Mouse (Mus musculus) right cerebral cortex, postnatal 36 days (tissue): ENCODE measurements around the gene Tmem144.
A peak's percentile ranks its signal among the peaks of the same experiment; 100 is the strongest.

Source experiments
- DNase-seq, 2 experiments: peaks; one replicate each; pipeline ENCODE4 v3.0.0; 2022; ENCODE audit warnings: low spot score in 2 of 2, mixed read lengths in 1 of 2

Tmem144 gene

GRCm38 (mm10) chr3:79852654-79853166, at the start of gene Tmem144:
Tmem144 (minus strand) TSS chr3:79852773.
- DNase-seq = no peak

DNA sequence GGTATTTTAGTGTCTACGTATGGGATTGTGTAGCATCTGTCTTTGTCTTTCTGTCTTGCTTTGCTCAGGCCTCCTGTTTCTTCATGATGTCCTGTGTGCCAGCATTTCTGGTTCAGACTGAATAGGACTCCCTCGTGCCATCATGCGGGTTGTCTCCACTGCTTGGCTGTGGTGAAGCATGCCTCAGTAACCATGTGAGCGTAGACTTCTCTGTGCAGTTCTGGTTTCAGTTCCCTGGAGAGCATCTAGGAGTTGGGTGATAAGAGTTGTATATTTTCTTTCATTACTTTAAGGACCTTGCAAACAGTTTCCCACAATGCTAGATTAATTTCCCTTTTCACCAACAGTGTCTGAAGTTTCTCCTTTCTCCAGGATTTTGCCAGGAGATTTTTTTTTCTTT, 49.2 kb upstream of the Tmem144 start:
- DNase-seq = no peak

DNA sequence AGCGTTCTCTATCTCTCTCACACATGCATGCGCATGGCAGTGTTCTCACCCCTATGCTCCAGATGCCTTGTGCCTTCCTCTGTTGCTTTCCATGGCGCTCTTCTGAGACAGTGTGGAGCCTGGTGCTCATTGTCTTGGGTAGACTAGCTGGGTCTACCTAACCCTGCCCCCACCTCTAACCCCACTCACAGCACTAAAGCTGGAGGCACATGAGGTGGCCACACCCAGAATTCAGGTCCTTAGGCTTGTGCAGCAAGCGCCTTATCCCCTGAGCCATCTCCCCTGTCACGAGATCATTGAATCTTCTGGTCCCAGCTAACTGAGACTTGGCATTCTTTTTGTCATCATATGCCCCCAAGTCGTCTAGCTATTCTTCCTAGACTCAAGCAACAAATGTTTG, 48.7 kb upstream of the Tmem144 start:
- no peak for DNase-seq

- no peak for DNase-seq
These were observed 47.9 kb upstream of the Tmem144 start for GRCm38 (mm10) chr3:79900502-79900901.

- DNase-seq = no peak
These were observed 47.3 kb upstream of the Tmem144 start for GRCm38 (mm10) chr3:79899906-79900305.

GRCm38 (mm10) chr3:79898514-79898913, 45.9 kb upstream of the Tmem144 start:
- DNase-seq = no peak

GRCm38 (mm10) chr3:79897534-79898370, 45.2 kb upstream of the Tmem144 start:
- no peak for DNase-seq

DNA sequence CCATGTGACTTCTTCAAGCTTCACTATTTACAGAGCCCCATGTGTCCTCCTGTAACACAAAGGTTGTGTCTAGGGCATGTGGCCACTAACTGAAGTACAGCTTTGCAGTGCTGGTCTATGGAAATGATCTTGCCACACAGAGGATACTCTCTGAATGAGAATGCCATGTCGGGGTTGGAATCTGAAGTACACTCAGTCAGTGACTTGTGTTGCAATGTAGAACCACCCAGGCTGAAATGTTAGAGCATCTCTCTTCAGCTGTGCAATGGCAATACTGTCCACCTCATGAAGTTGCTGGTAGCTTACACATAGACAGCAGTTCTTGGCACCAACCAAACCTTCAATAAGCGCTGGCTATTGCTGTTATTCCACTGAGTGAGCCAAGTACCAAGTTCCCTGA, 35.4 kb upstream of the Tmem144 start:
- DNase-seq = no peak

GRCm38 (mm10) chr3:79887161-79887855, 34.7 kb upstream of the Tmem144 start:
- DNase-seq = no peak

- DNase-seq = no peak
These were observed 34.0 kb upstream of the Tmem144 start for GRCm38 (mm10) chr3:79886357-79887091.

- DNase-seq = no peak
These were observed 33.2 kb upstream of the Tmem144 start for GRCm38 (mm10) chr3:79885686-79886356.

DNA sequence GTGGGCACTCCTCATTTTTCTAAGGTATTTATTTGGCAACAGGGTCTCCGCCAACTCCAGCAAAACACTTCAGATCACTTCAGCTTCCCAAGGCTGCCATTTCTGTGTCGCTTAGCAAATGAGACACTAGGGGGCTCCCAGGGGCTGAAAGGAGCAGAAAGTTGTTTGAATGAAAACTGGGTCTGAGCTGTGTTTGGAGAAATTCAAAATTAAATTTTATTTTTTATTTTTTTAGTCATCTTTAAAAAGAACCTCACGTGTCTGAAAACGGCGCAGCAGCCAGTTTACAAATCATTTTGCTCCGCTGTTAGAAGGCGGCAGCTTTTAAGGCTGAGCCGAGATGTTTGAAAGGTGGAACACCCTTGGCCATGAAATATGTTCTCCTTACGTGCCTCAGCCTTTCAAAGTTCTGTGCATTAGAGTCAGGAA, 32.2 kb upstream of the Tmem144 start:
- DNase-seq = peak in 1 of 2 experiments; percentile 40

- DNase-seq = no peak
These were observed 31.7 kb upstream of the Tmem144 start, which contains the start of gene Fam198b for GRCm38 (mm10) chr3:79884305-79884704. Fam198b (plus strand) TSS chr3:79884533.

- peak in 1 of 2 experiments; percentile 49 for DNase-seq
These were observed 30.5 kb upstream of the Tmem144 start for GRCm38 (mm10) chr3:79883092-79883491.

GRCm38 (mm10) chr3:79881645-79882044, 29.1 kb upstream of the Tmem144 start:
- DNase-seq = no peak

GRCm38 (mm10) chr3:79879246-79879645, 26.7 kb upstream of the Tmem144 start:
- no peak for DNase-seq

GRCm38 (mm10) chr3:79878350-79878749, 25.8 kb upstream of the Tmem144 start:
- no peak for DNase-seq

DNA sequence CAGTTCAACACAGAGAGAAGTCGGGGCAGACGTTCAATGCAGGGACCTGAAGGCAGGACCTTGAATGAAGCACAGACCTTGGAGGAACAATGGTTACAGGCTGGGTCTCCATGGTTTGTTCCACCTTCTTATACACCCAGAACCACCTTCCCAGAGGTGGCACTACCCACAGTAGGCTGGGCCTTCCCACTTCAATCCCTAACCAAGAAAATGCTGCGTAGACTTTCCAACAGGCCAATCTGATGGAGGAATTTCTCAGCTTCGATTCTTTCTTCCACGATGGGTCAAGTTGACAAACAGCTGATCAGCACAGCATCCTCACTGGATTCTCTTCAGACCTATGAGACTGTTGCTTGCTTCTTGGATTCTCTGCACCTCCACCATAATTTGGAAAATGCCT, 22.9 kb upstream of the Tmem144 start:
- DNase-seq = no peak

- no peak for DNase-seq
These were observed 14.6 kb upstream of the Tmem144 start for GRCm38 (mm10) chr3:79867121-79867709.

DNA sequence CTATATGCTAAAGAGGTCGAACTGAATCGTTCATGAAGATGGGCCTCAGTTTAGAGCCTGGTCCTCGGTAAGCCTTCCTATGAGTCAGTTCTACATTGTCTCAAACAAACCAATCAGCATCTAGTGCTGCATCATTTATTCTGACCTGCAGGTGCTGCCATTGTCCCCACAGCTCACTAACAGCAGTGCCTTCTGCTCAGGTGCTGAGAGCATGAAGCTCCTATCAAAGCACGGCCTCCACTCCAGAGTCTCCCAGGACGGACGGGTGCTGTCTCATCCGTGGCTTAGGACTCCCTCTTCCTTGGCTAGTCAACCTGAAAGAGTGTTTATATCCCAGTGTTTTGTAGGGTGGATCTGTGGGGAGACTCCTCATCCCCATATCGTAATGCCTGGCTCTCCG, 14.0 kb upstream of the Tmem144 start:
- no peak for DNase-seq

- DNase-seq = no peak
These were observed 13.5 kb upstream of the Tmem144 start for GRCm38 (mm10) chr3:79866089-79866488.
